Mouse (Mus musculus) small intestine, adult 10 weeks (tissue): ENCODE measurements around the gene Olfr114. TPM values are rescaled to one million over a fixed set of nuclear protein-coding genes. Genes with fewer than 3 reads are reported as not detected.

Source experiments
- polyA plus RNA-seq: library from polyadenylated mRNA; stranded (reverse); fragments of 350-450 nt; fragmentation: Illumina TruSeq; extraction: RNeasy Lipid Tissue Mini Kit (QIAGEN cat#74804); gene quantifications from one replicate; pipeline ENCODE4 v1.2.3, GENCODE M21; 2014; ENCODE audit warnings: low replicate concordance

Olfr114 gene
- not detected for polyA plus RNA-seq

GRCm38 (mm10) chr17:37592643-37593042 is at the start of gene Olfr114:
Olfr114 (minus strand) TSS chr17:37592743.

GRCm38 (mm10) chr17:37627009-37627408 is 34.5 kb upstream of the Olfr114 start, which contains the start of the genes Olfr115 and Olfr116:
Olfr115 (minus strand) TSS chr17:37627109.
Olfr116 (minus strand) TSS chr17:37627199.

GRCm38 (mm10) chr17:37577563-37577962 is 15.0 kb downstream of the Olfr114 start, which contains the start of gene Olfr113:
Olfr113 (minus strand) TSS chr17:37577663.

GRCm38 (mm10) chr17:37569351-37569750 is 23.2 kb downstream of the Olfr114 start, which contains the start of gene Olfr112:
Olfr112 (minus strand) TSS chr17:37569451.

Other genes starting within 250 kb of the Olfr114 start
- not detected for gene Olfr104-ps, start 233.2 kb downstream of the Olfr114 start, polyA plus RNA-seq
- not detected for gene Olfr105-ps, start 213.7 kb downstream of the Olfr114 start, polyA plus RNA-seq
- not detected for gene Olfr106-ps, start 202.3 kb downstream of the Olfr114 start, polyA plus RNA-seq
- not detected for gene Olfr107, start 193.5 kb downstream of the Olfr114 start, polyA plus RNA-seq
- not detected for gene Olfr108, start 147.3 kb downstream of the Olfr114 start, polyA plus RNA-seq
- not detected for gene Olfr109, start 133.8 kb downstream of the Olfr114 start, polyA plus RNA-seq
- gene H2-M2, start 109.2 kb downstream of the Olfr114 start, polyA plus RNA-seq: 4.4 TPM
- gene Olfr110, start 100.3 kb downstream of the Olfr114 start, polyA plus RNA-seq: not detected
- gene Olfr111, start 84.7 kb downstream of the Olfr114 start, polyA plus RNA-seq: 0.45 TPM
- not detected for gene Olfr112, start 23.3 kb downstream of the Olfr114 start, polyA plus RNA-seq
- not detected for gene Olfr113, start 15.1 kb downstream of the Olfr114 start, polyA plus RNA-seq
- not detected for gene Olfr115, start 34.4 kb upstream of the Olfr114 start, polyA plus RNA-seq
- not detected for gene Olfr116, start 34.5 kb upstream of the Olfr114 start, polyA plus RNA-seq
- gene Olfr117, start 71.0 kb upstream of the Olfr114 start, polyA plus RNA-seq: not detected
- not detected for gene Olfr118, start 74.2 kb upstream of the Olfr114 start, polyA plus RNA-seq
- not detected for gene Olfr119, start 103.8 kb upstream of the Olfr114 start, polyA plus RNA-seq
- not detected for gene Olfr120, start 129.1 kb upstream of the Olfr114 start, polyA plus RNA-seq
- not detected for gene Olfr121, start 156.1 kb upstream of the Olfr114 start, polyA plus RNA-seq
- not detected for gene Olfr122, start 175.9 kb upstream of the Olfr114 start, polyA plus RNA-seq
- gene Olfr123, start 200.8 kb upstream of the Olfr114 start, polyA plus RNA-seq: not detected
- gene Olfr124, start 207.1 kb upstream of the Olfr114 start, polyA plus RNA-seq: not detected
- not detected for gene Olfr125, start 240.2 kb upstream of the Olfr114 start, polyA plus RNA-seq